Mouse (Mus musculus) stomach, postnatal 0 days (tissue): ENCODE data around the gene Fam19a3. TPM values are rescaled to one million over a fixed set of nuclear protein-coding genes. Genes with fewer than 3 reads are reported as not detected.

ENCODE experiments used
- ATAC-seq: fragments of 200-750 bp; cut with Nextera tagmentation; 2 replicates; pipeline ENCODE4 v1.8.0; 2017; ENCODE audit not compliant: low FRiP score, low TSS enrichment
- DNase-seq: peaks from one replicate; pipeline ENCODE4 v3.0.0-alpha.2; 2016; ENCODE audit warnings: low spot score
- H3K27ac ChIP-seq: fragments of 300-500 bp; sonication (generic); replicated peaks from 2 replicates; pipeline ENCODE4 v1.5.1; 2014; ENCODE audit warnings: mild to moderate bottlenecking, control low read depth
- H3K27me3 ChIP-seq: fragments of 300-500 bp; sonication (generic); 2 replicates; pipeline ENCODE4 v1.6.1; 2014; ENCODE audit warnings: low read length; ENCODE audit not compliant: control insufficient read depth, insufficient read depth
- H3K36me3 ChIP-seq: fragments of 300-500 bp; sonication (generic); 2 replicates; pipeline ENCODE4 v1.6.1; 2014; ENCODE audit warnings: low read length, mixed read lengths; ENCODE audit not compliant: control insufficient read depth, insufficient read depth
- H3K4me1 ChIP-seq: fragments of 300-500 bp; sonication (generic); replicated peaks from 2 replicates; pipeline ENCODE4 v1.6.1; 2014; ENCODE audit warnings: antibody characterized with exemption; ENCODE audit not compliant: control insufficient read depth, insufficient read depth
- H3K4me2 ChIP-seq: fragments of 300-500 bp; sonication (generic); replicated peaks from 2 replicates; pipeline ENCODE4 v1.6.1; 2014; ENCODE audit warnings: low read depth, mild to moderate bottlenecking, control low read depth, moderate library complexity
- H3K4me3 ChIP-seq: fragments of 300-500 bp; sonication (generic); 2 replicates; pipeline ENCODE4 v1.5.1; 2014; ENCODE audit warnings: low read depth, low read length, control low read depth
- H3K9ac ChIP-seq: fragments of 300-500 bp; sonication (generic); 2 replicates; pipeline ENCODE4 v1.6.1; 2014; ENCODE audit warnings: mild to moderate bottlenecking, low read length, control low read depth, mixed read lengths
- H3K9me3 ChIP-seq: fragments of 300-500 bp; sonication (generic); 2 replicates; pipeline ENCODE4 v1.6.1; 2016; ENCODE audit warnings: low read length; ENCODE audit not compliant: control insufficient read depth
- CTCF ChIP-seq: IDR thresholded peaks from 2 replicates; pipeline ENCODE4 v1.5.1; 2016; ENCODE audit warnings: antibody characterized with exemption, low read depth, mild to moderate bottlenecking, moderate library complexity
- EP300 ChIP-seq: optimal IDR thresholded peaks from 2 replicates; pipeline ENCODE3; 2016; ENCODE audit warnings: antibody characterized with exemption
- WGBS: fragments of 180-500 bp; shearing (Covaris S2); extraction: QIAGEN DNeasy Blood & Tissue Kit; methylation state at CpG from one replicate; pipeline ENCODE4 v1.1.7; 2014; 5-methylcytosine and 5-hydroxymethylcytosine counted together
- polyA plus RNA-seq: library from polyadenylated mRNA; unstranded; fragments of >200 nt; fragmentation: Nextera tagmentation; extraction: Ambion mirVana; gene quantifications from 2 replicates; pipeline ENCODE4 v1.2.1, GENCODE M21; 2015

Gene Fam19a3
- polyA plus RNA-seq, 1 experiment from 2014 or later = not detected

DNA sequence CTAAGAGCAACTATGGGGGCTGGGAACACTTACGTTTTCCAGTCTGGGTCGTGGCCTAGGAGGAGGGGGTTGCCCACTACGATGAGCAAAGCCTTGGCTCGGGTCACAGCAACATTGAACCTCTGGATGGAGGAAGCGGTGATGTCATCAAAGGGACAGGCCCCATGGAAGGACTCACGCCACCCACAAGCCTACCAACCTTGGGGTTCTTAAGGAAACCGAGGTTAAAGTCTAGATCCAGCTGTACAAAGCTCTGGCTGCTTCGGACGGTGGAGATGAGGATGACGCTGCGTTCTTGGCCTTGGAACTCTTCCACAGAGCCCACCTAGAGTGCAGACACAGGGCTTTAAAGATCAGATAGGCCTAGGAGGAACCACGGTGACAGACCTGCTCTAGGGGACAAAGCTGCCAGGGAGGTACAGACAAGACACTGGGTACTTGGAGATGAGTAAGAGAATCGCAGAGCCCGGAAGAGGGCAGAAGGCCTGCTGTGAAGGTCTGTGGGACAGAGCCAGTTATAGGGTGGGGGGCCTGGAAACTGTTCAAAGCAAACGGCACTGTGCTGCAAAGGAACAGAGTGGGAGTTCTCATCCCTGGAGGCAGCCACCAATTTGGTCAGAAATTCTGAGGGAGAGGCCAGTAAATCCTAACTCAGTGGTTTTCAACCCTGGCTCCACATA is 14.2 kb upstream of the Fam19a3 start:
- 64% methylated on average over 15 of the region's 15 CpGs for WGBS
- H3K9me3 ChIP-seq = no peaks in the 10 kb centered on the region
- peak overlapping the region; percentile 82 for H3K27ac ChIP-seq
- no peak overlapping the region for H3K4me3 ChIP-seq
- DNase-seq (peak; percentile 25), ATAC-seq (0 out of 2 replicates have a peak, but pooled peaks have one; percentile 1)
- H3K4me1 ChIP-seq = peaks cover 16% of the 10 kb centered on the region
- H3K4me2 ChIP-seq = no peak overlapping the region
- H3K36me3 ChIP-seq = peaks cover 10% of the 10 kb centered on the region
- H3K9ac ChIP-seq = 0 out of 2 replicates have a peak overlapping the region, but pooled peaks have one; percentile 4
- TF ChIP-seq EP300 (no peak), CTCF (no peak)
- no peaks in the 10 kb centered on the region for H3K27me3 ChIP-seq

DNA sequence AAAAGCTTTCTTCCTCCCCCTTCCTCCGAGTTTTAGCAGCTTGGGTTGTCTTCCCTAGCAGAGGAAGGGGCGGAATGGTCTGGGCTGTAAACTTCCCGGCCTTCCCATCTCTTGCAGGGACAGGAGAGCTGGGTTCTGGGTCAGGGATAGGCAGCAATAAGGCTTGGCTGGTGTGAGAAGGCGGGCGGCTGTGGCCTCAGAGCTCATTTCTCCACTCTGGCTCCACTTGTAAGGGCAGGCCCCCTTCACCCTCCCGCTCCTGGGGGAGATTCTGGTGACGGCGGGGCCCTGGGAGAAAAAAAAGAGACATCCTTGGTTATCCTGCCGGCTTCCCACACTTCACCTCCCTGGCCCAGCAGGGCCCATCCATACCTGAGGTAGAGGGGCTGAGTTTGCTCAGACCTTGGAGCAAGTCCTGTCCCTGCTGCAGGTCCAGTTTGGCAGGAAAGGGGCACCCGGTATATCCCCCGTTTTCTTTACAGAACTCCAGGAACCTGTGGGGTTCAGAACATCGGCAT is 13.4 kb upstream of the Fam19a3 start:
- H3K27ac ChIP-seq = peak overlapping the region; percentile 82
- no peak overlapping the region for H3K4me3 ChIP-seq
- no peak for ATAC-seq
- DNase-seq = peak; percentile 27
- no peaks in the 10 kb centered on the region for H3K9me3 ChIP-seq
- H3K9ac ChIP-seq = no peak overlapping the region
- peaks cover 8% of the 10 kb centered on the region for H3K36me3 ChIP-seq
- H3K4me2 ChIP-seq = no peak overlapping the region
- TF ChIP-seq EP300 (no peak), CTCF (no peak)
- WGBS = 38% methylated on average over 12 of the region's 12 CpGs
- no peaks in the 10 kb centered on the region for H3K27me3 ChIP-seq
- H3K4me1 ChIP-seq = peaks cover 18% of the 10 kb centered on the region

DNA sequence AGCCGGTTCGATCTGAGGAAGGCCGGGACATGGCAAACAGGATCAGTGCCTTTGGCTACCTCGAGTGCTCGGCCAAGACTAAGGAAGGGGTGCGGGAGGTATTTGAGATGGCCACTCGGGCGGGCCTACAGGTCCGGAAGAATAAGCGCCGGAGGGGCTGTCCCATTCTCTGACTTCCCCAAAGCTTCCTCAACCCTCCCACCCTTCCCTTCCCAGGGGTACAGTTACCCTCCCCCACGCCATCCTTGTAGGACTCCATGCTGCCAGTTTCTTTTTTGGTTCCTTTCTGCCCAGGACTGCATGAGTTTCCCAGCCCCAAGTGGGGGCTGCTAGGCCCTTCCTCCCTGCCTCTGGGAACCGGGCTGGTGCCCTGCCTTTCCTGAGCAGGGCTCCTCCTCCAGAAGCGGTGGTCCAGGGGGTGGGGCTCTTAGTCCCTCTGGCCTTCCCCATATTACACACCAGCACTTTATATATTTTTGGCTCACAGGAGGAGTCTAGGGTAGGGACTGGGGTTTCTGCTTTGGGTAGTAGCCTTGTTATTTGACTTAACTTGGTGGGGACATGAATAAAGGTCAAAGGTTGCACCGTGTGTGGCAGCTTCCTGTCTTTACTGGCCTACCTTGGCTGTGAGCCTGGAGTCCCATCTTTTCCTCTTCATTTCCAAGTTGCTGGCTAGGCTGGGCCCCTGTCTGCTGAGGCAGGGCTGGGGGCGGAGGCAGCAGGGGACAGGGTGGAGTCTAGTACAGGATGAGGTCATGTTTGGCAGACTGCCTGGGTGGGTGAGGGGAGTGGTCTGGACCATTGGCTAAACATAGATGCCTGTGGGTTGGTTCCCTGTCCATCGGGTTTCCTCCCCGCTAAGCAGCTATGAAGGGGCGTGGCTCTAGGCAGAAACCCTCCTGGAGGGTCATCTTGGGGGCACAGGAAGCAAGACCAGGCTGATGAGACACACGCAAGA is 12.5 kb upstream of the Fam19a3 start:
- TF ChIP-seq CTCF (no peak), EP300 (no peak)
- DNase-seq (peak; percentile 95), ATAC-seq (peak; percentile 83)
- H3K27me3 ChIP-seq = no peaks in the 10 kb centered on the region
- peaks cover 7% of the 10 kb centered on the region for H3K36me3 ChIP-seq
- H3K4me2 ChIP-seq = peak overlapping the region; percentile 3; the same call in 1 of the 2 replicates
- H3K9me3 ChIP-seq = no peaks in the 10 kb centered on the region
- H3K27ac ChIP-seq = peak overlapping the region; percentile 82
- H3K4me3 ChIP-seq = no peak overlapping the region
- H3K9ac ChIP-seq = peak overlapping the region; percentile 27; the same call in 1 of the 2 replicates
- H3K4me1 ChIP-seq = peaks cover 18% of the 10 kb centered on the region
- 40% methylated on average over 20 of the region's 20 CpGs for WGBS

DNA sequence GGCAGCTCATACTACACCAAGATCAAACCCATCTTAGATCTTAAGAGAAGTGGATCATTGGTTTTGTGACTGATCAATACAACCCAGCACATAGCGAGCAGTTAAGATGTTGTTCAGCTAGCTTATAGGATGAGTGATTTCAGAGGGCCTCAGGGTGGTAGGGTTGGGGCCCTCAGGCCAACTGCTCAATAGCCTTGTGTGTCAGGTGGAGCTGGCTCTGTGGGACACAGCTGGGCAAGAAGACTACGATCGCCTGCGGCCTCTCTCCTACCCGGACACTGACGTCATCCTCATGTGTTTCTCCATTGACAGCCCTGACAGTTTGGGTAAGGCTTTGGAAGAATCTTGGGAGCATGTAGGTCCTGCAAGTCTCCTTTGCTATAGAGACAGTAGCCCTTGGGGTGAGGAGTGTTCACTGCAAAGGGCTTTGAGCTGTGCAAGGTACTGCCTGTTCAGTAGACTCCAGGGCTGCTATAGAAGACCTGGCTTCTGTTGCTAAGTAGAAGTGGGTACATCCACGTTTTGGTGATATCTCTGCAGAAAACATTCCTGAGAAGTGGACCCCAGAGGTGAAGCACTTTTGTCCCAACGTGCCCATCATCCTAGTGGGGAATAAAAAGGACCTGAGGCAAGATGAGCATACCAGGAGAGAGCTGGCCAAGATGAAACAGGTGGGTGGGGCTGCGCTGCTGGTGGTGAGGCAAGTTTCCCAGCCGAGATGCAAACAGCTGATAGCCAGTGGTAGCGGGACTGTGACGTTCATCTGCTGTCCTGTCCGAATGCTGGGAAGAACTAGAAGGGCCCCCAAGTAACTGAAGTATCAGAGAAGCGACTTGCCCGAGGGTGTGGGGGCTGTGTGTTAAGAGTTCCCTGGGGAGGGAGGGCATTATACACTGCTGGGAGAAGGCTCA is 11.0 kb upstream of the Fam19a3 start:
- ATAC-seq = no peak
- Histone ChIP-seq H3K36me3 (peaks cover 7% of the 10 kb centered on the region; the same call in 1 of the 2 replicates), H3K4me1 (peaks cover 21% of the 10 kb centered on the region), H3K27me3 (no peaks in the 10 kb centered on the region), H3K4me2 (no peak overlapping the region), H3K9me3 (no peaks in the 10 kb centered on the region), H3K4me3 (no peak overlapping the region), H3K9ac (no peak overlapping the region), H3K27ac (no peak overlapping the region)
- WGBS = 58% methylated on average over 15 of the region's 15 CpGs
- peak; percentile 56 for DNase-seq
- no peak for TF ChIP-seq EP300
- TF ChIP-seq CTCF = no peak

DNA sequence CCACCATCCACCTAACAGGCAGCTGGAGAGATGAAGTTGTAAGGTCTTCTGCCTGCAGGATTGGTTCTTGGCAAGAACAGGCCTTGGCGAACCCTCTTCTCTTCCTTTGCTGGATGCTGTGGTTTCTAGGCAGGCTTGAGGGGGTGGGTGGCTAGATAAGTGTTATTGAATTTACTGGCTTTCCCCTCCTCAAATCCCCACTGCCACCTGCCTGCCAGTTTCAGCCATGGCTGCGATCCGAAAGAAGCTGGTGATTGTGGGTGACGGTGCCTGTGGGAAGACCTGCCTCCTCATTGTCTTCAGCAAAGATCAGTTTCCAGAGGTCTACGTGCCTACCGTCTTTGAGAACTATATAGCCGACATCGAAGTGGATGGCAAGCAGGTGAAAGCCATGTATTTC is 10.0 kb upstream of the Fam19a3 start:
- H3K27me3 ChIP-seq = no peaks in the 10 kb centered on the region
- DNase-seq = peak; percentile 13
- ATAC-seq = no peak
- no peak overlapping the region for H3K27ac ChIP-seq
- no peaks in the 10 kb centered on the region for H3K9me3 ChIP-seq
- H3K36me3 ChIP-seq = peaks cover 3% of the 10 kb centered on the region; the same call in 1 of the 2 replicates
- TF ChIP-seq EP300 (no peak), CTCF (no peak)
- peaks cover 21% of the 10 kb centered on the region for H3K4me1 ChIP-seq
- no peak overlapping the region for H3K9ac ChIP-seq
- WGBS = 93% methylated on average over 8 of the region's 8 CpGs
- no peak overlapping the region for H3K4me3 ChIP-seq
- H3K4me2 ChIP-seq = no peak overlapping the region
